Mouse (Mus musculus): ENCODE results near the gene Timm23.

DNA sequence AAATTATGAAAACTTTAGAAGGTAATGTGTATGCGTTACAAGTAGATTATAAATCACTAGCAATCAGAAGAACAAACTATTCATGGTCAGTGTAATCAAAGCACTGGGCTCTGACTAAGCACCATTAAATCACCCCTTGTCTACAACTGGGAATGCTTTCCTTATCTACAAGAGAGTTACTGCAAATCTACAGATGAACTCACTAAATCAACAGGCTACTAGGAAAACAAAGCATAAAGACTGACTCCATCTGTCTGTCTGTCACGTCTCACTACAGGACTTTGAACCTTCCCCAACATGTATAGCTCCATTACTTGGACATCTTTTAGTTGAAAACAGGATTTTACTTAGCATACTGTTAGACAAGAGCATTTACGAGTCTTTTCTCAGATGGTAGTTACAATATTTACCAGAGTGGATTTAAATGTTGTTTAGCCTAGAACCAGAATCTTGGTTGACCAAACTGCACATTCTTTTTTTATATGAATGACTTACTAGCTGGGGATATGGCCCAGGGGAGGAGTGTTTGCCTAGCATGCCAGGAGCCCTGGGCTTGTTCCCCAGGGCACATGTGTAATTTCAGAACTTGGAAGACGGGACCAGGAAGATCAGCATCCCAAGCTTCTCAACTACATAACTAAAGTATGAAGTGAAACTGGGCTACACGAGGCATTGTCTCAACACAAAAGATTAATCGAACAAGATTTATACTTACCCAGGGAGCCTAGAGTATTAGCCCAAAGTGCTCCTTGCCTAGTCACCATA is 10.9 kb downstream of the Timm23 start:
- TF ChIP-seq CTCF (IDR thresholded peaks at IDR 0.05; ENCODE audit: borderline replicate concordance, insufficient read depth, low read length) (no peak), POLR2A (IDR thresholded peaks at IDR 0.05; ENCODE audit: low read depth, low read length) (no peak)

Data from embryonic fibroblast, embryonic 13.5 days (primary cell).